Mouse (Mus musculus): ENCODE results near the gene Cops9.

DNA sequence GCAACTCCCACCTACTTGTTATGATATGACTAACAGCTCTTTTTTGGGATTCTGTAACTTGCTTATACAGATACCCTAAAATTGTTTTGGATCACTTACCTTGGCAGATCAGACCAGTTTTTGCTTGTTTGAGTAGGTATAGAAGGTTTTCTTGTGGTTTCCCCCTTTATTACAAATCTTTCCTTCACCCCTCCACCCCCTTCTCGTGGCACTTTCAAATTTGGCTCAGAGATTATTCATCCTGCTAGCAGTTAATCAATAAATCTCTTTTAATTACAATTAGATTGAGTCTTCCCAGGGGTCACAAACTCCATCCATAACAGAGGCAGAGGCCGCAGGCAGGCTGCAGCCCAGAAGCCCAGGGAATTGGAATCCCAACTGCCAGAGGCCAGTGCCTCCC is 24.3 kb downstream of the Cops9 start, which contains the start of gene Olfr12:
- TF ChIP-seq CTCF (IDR thresholded peaks at IDR 0.05; ENCODE audit: borderline replicate concordance, insufficient read depth, low read depth, low read length) (no peak), POLR2A (IDR thresholded peaks at IDR 0.05; ENCODE audit: borderline replicate concordance, insufficient read depth, low read length) (no peak)
